Mouse (Mus musculus): ENCODE measurements at regions not wholly inside any gene's neighbourhood (a gene's known extent, or its start where the extent isn't known, plus 50 kb on each side); places are given as distances from the start of the nearest gene placed in this dataset.

GRCm38 (mm10) chr4:82168032-82168431, 537.5 kb downstream of the Nfib start:
- 70% methylated on average over 5 of the region's 5 CpGs for WGBS

GRCm38 (mm10) chr4:82167396-82167795, 538.2 kb downstream of the Nfib start:
- Histone ChIP-seq H3K4me3 (ENCODE audit: low read depth, low read length) (no peak overlapping the region), H3K27ac (ENCODE audit: low read length) (no peak overlapping the region), H3K4me2 (replicated peaks; ENCODE audit: low read depth, low read length) (no peak overlapping the region), H3K9me3 (ENCODE audit: control insufficient read depth, low read depth, low read length) (no peaks in the 10 kb centered on the region), H3K27me3 (ENCODE audit: control insufficient read depth, insufficient read depth, low read length) (no peaks in the 10 kb centered on the region), H3K4me1 (ENCODE audit: control insufficient read depth, insufficient read depth, low read length) (no peaks in the 10 kb centered on the region), H3K9ac (replicated peaks; ENCODE audit: low read depth, low read length) (no peak overlapping the region), H3K36me3 (ENCODE audit: control insufficient read depth, insufficient read depth, low read length) (no peaks in the 10 kb centered on the region)
- 59% methylated on average over 5 of the region's 5 CpGs for WGBS
- no peak for ATAC-seq (ENCODE audit: insufficient number of reproducible peaks, insufficient read depth, low FRiP score, low read depth)

More at GRCm38 (mm10) chr4:82168032-82168431, 537.5 kb downstream of the Nfib start:
- no peaks in the 10 kb centered on the region for H3K9me3 ChIP-seq (ENCODE audit: control insufficient read depth, low read depth, low read length)
- no peak overlapping the region for H3K9ac ChIP-seq (replicated peaks; ENCODE audit: low read depth, low read length)
- no peak overlapping the region for H3K4me3 ChIP-seq (ENCODE audit: low read depth, low read length)
- H3K4me2 ChIP-seq (replicated peaks; ENCODE audit: low read depth, low read length) = no peak overlapping the region
- H3K27ac ChIP-seq (ENCODE audit: low read length) = no peak overlapping the region
- H3K4me1 ChIP-seq (ENCODE audit: control insufficient read depth, insufficient read depth, low read length) = no peaks in the 10 kb centered on the region
- no peaks in the 10 kb centered on the region for H3K36me3 ChIP-seq (ENCODE audit: control insufficient read depth, insufficient read depth, low read length)
- ATAC-seq (ENCODE audit: insufficient number of reproducible peaks, insufficient read depth, low FRiP score, low read depth) = no peak
- no peaks in the 10 kb centered on the region for H3K27me3 ChIP-seq (ENCODE audit: control insufficient read depth, insufficient read depth, low read length)

GRCm38 (mm10) chr4:82166826-82167225, 538.7 kb downstream of the Nfib start:
- no peak overlapping the region for H3K27ac ChIP-seq (ENCODE audit: low read length)
- no peak overlapping the region for H3K4me3 ChIP-seq (ENCODE audit: low read depth, low read length)
- H3K36me3 ChIP-seq (ENCODE audit: control insufficient read depth, insufficient read depth, low read length) = no peaks in the 10 kb centered on the region
- no peak for ATAC-seq (ENCODE audit: insufficient number of reproducible peaks, insufficient read depth, low FRiP score, low read depth)
- no peaks in the 10 kb centered on the region for H3K9me3 ChIP-seq (ENCODE audit: control insufficient read depth, low read depth, low read length)
- H3K27me3 ChIP-seq (ENCODE audit: control insufficient read depth, insufficient read depth, low read length) = no peaks in the 10 kb centered on the region
- H3K4me2 ChIP-seq (replicated peaks; ENCODE audit: low read depth, low read length) = no peak overlapping the region
- WGBS = 73% methylated on average over 1 of the region's 1 CpGs
- H3K4me1 ChIP-seq (ENCODE audit: control insufficient read depth, insufficient read depth, low read length) = no peaks in the 10 kb centered on the region
- H3K9ac ChIP-seq (replicated peaks; ENCODE audit: low read depth, low read length) = no peak overlapping the region

GRCm38 (mm10) chr4:82166087-82166486, 539.5 kb downstream of the Nfib start:
- H3K27me3 ChIP-seq (ENCODE audit: control insufficient read depth, insufficient read depth, low read length) = no peaks in the 10 kb centered on the region
- no peak for ATAC-seq (ENCODE audit: insufficient number of reproducible peaks, insufficient read depth, low FRiP score, low read depth)
- H3K27ac ChIP-seq (ENCODE audit: low read length) = no peak overlapping the region
- H3K4me3 ChIP-seq (ENCODE audit: low read depth, low read length) = no peak overlapping the region
- no peak overlapping the region for H3K4me2 ChIP-seq (replicated peaks; ENCODE audit: low read depth, low read length)
- H3K36me3 ChIP-seq (ENCODE audit: control insufficient read depth, insufficient read depth, low read length) = no peaks in the 10 kb centered on the region
- 74% methylated on average over 6 of the region's 6 CpGs for WGBS
- no peaks in the 10 kb centered on the region for H3K4me1 ChIP-seq (ENCODE audit: control insufficient read depth, insufficient read depth, low read length)
- no peak overlapping the region for H3K9ac ChIP-seq (replicated peaks; ENCODE audit: low read depth, low read length)
- H3K9me3 ChIP-seq (ENCODE audit: control insufficient read depth, low read depth, low read length) = no peaks in the 10 kb centered on the region

GRCm38 (mm10) chr4:82164058-82164457, 541.5 kb downstream of the Nfib start:
- H3K27ac ChIP-seq (ENCODE audit: low read length) = no peak overlapping the region
- 21% methylated on average over 1 of the region's 1 CpGs for WGBS
- H3K36me3 ChIP-seq (ENCODE audit: control insufficient read depth, insufficient read depth, low read length) = no peaks in the 10 kb centered on the region
- H3K27me3 ChIP-seq (ENCODE audit: control insufficient read depth, insufficient read depth, low read length) = no peaks in the 10 kb centered on the region
- ATAC-seq (ENCODE audit: insufficient number of reproducible peaks, insufficient read depth, low FRiP score, low read depth) = no peak
- H3K4me1 ChIP-seq (ENCODE audit: control insufficient read depth, insufficient read depth, low read length) = no peaks in the 10 kb centered on the region
- no peak overlapping the region for H3K9ac ChIP-seq (replicated peaks; ENCODE audit: low read depth, low read length)
- no peaks in the 10 kb centered on the region for H3K9me3 ChIP-seq (ENCODE audit: control insufficient read depth, low read depth, low read length)
- H3K4me2 ChIP-seq (replicated peaks; ENCODE audit: low read depth, low read length) = no peak overlapping the region
- no peak overlapping the region for H3K4me3 ChIP-seq (ENCODE audit: low read depth, low read length)

GRCm38 (mm10) chr4:82161818-82162217, 543.7 kb downstream of the Nfib start:
- H3K4me1 ChIP-seq (ENCODE audit: control insufficient read depth, insufficient read depth, low read length) = no peaks in the 10 kb centered on the region
- no peaks in the 10 kb centered on the region for H3K36me3 ChIP-seq (ENCODE audit: control insufficient read depth, insufficient read depth, low read length)
- no peak overlapping the region for H3K4me2 ChIP-seq (replicated peaks; ENCODE audit: low read depth, low read length)
- 61% methylated on average over 2 of the region's 2 CpGs for WGBS
- no peak overlapping the region for H3K27ac ChIP-seq (ENCODE audit: low read length)
- no peaks in the 10 kb centered on the region for H3K9me3 ChIP-seq (ENCODE audit: control insufficient read depth, low read depth, low read length)
- no peaks in the 10 kb centered on the region for H3K27me3 ChIP-seq (ENCODE audit: control insufficient read depth, insufficient read depth, low read length)
- no peak overlapping the region for H3K9ac ChIP-seq (replicated peaks; ENCODE audit: low read depth, low read length)
- no peak for ATAC-seq (ENCODE audit: insufficient number of reproducible peaks, insufficient read depth, low FRiP score, low read depth)
- H3K4me3 ChIP-seq (ENCODE audit: low read depth, low read length) = no peak overlapping the region

GRCm38 (mm10) chr4:82161232-82161631, 544.3 kb downstream of the Nfib start:
- H3K4me3 ChIP-seq (ENCODE audit: low read depth, low read length) = no peak overlapping the region
- H3K9ac ChIP-seq (replicated peaks; ENCODE audit: low read depth, low read length) = no peak overlapping the region
- WGBS = 91% methylated on average over 2 of the region's 2 CpGs
- no peak overlapping the region for H3K4me2 ChIP-seq (replicated peaks; ENCODE audit: low read depth, low read length)
- no peaks in the 10 kb centered on the region for H3K27me3 ChIP-seq (ENCODE audit: control insufficient read depth, insufficient read depth, low read length)
- no peaks in the 10 kb centered on the region for H3K9me3 ChIP-seq (ENCODE audit: control insufficient read depth, low read depth, low read length)
- ATAC-seq (ENCODE audit: insufficient number of reproducible peaks, insufficient read depth, low FRiP score, low read depth) = no peak
- H3K36me3 ChIP-seq (ENCODE audit: control insufficient read depth, insufficient read depth, low read length) = no peaks in the 10 kb centered on the region
- H3K4me1 ChIP-seq (ENCODE audit: control insufficient read depth, insufficient read depth, low read length) = no peaks in the 10 kb centered on the region
- no peak overlapping the region for H3K27ac ChIP-seq (ENCODE audit: low read length)

GRCm38 (mm10) chr4:82160233-82160632, 545.3 kb downstream of the Nfib start:
- no peak for ATAC-seq (ENCODE audit: insufficient number of reproducible peaks, insufficient read depth, low FRiP score, low read depth)
- no peaks in the 10 kb centered on the region for H3K27me3 ChIP-seq (ENCODE audit: control insufficient read depth, insufficient read depth, low read length)
- no peak overlapping the region for H3K9ac ChIP-seq (replicated peaks; ENCODE audit: low read depth, low read length)
- H3K4me2 ChIP-seq (replicated peaks; ENCODE audit: low read depth, low read length) = no peak overlapping the region
- H3K27ac ChIP-seq (ENCODE audit: low read length) = no peak overlapping the region
- no peak overlapping the region for H3K4me3 ChIP-seq (ENCODE audit: low read depth, low read length)
- 62% methylated on average over 5 of the region's 5 CpGs for WGBS
- H3K9me3 ChIP-seq (ENCODE audit: control insufficient read depth, low read depth, low read length) = no peaks in the 10 kb centered on the region
- H3K36me3 ChIP-seq (ENCODE audit: control insufficient read depth, insufficient read depth, low read length) = no peaks in the 10 kb centered on the region
- no peaks in the 10 kb centered on the region for H3K4me1 ChIP-seq (ENCODE audit: control insufficient read depth, insufficient read depth, low read length)

- ATAC-seq (ENCODE audit: insufficient number of reproducible peaks, insufficient read depth, low FRiP score, low read depth) = no peak
- Histone ChIP-seq H3K36me3 (ENCODE audit: control insufficient read depth, insufficient read depth, low read length) (no peaks in the 10 kb centered on the region), H3K9me3 (ENCODE audit: control insufficient read depth, low read depth, low read length) (no peaks in the 10 kb centered on the region), H3K27ac (ENCODE audit: low read length) (no peak overlapping the region), H3K4me1 (ENCODE audit: control insufficient read depth, insufficient read depth, low read length) (no peaks in the 10 kb centered on the region), H3K4me2 (replicated peaks; ENCODE audit: low read depth, low read length) (no peak overlapping the region), H3K4me3 (ENCODE audit: low read depth, low read length) (no peak overlapping the region), H3K27me3 (ENCODE audit: control insufficient read depth, insufficient read depth, low read length) (no peaks in the 10 kb centered on the region), H3K9ac (replicated peaks; ENCODE audit: low read depth, low read length) (no peak overlapping the region)
- 36% methylated on average over 7 of the region's 7 CpGs for WGBS
Measured at GRCm38 (mm10) chr4:82155642-82156320, 549.8 kb downstream of the Nfib start.

Measured in stomach, embryonic 14.5 days (tissue).